Mouse (Mus musculus) hematopoietic stem cell, adult 5-6 weeks (primary cell): ENCODE results near the gene Kremen2. TPM values are rescaled to one million over a fixed set of nuclear protein-coding genes. Genes with fewer than 3 reads are reported as not detected.

Experiments
- ATAC-seq, 2 experiments: fragments of 125-278 bp in 1 of 2; replicated peaks in 1 of 2; 2 replicates each; pipeline ENCODE4 v1.8.0; 2016 to 2017; ENCODE audit warnings: inconsistent platforms in 2 of 2, mild to moderate bottlenecking in 2 of 2, moderate number of reproducible peaks in 2 of 2, low read depth in 1 of 2, moderate TSS enrichment in 1 of 2; ENCODE audit not compliant: low FRiP score in 2 of 2, poor library complexity in 2 of 2, severe bottlenecking in 2 of 2, insufficient read depth in 1 of 2, low TSS enrichment in 1 of 2
- total RNA-seq: library from RNA; stranded (forward); fragments of 172-1452, 232-1000 nt; gene quantifications from 2 replicates; pipeline ENCODE4 v1.2.3, GENCODE M21; 2017

Kremen2 gene
- total RNA-seq, 1 experiment from 2014 or later = not detected

DNA sequence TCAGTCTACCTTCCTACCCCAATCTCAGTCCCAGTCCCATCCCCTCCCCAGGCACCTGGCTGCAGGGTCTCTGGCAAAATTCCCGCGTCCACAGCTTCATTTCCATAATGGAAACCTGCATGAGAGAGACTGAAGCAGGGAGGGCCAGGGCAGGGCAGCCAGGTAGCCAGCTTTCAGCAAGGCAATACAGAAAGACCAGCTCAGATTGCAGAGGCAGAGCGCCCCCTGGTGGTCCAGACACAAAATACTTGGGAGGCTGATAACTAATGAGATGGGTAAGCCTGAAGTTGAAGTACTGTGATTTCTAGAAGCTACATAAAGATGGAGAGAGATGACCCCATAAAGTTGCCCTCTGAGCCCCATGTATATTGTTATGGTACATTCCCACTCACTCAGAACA is 39.4 kb downstream of the Kremen2 start:
- ATAC-seq = peak; percentile 62 to 81

DNA sequence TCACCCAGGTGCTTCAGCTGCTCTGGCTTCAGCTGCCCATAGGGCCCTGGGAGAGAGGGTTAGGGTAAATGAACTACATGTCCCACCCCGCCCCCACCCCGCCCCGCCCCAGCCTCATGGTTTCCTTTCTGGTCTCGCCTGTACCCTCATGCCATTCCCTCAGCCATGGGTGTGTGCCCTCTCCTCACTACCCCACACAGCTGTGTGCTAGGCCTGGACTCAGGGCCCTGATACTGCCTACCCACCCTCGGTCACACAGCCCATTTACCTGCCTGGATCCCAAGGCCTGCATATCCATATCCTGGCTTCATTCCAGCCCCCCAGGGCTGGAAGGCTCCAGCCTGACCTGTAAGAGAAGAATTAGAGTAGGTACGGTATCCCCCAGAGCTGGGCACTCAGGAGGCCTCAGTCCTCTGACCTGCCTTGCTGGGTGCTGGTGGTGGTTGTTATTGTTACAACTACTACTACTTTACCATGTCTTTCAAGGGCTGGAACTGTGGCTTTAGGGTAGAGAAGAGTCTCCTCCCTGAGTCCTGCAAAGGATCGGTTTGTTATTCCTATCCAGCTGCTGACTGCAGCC is 40.0 kb downstream of the Kremen2 start:
- no peak for ATAC-seq

DNA sequence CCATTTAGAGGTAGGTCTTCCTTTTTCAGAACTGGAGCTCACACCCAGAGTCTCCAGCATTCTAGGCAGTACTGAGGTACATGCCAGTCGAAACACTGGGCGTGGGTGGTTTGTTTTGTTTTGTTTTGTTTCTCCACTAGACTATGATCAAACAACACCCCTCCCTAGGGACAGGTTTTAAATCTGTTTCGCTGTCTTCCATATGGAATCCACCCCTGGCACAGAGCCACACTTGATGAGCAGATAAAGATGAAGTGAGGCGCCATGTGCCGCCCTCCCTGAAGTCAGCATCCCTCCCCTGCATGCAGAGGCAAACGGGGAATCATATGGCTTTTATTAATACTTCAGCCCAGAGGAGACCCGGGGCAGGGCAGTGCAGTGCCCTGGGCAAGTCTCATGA is 40.9 kb downstream of the Kremen2 start:
- no peak for ATAC-seq

DNA sequence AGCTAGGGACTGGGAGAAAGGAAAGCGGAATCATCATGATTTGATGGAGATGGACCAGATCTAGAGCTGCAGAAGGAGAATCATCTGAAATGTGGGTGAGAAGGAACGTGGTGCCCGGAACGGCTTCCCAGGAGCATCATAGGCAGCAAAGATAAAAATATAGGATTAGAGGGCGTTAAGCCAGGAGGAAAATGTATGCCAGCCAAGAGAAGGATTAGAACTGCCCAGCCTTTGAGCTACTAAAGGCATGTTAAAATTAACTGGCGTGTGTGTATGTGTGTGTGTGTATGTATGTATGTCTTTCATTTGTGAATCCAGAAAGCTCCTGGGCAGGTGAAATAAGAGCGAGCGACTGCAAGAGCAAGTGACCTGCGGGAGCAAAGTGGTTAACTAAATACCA is 42.3 kb downstream of the Kremen2 start:
- ATAC-seq = no peak

DNA sequence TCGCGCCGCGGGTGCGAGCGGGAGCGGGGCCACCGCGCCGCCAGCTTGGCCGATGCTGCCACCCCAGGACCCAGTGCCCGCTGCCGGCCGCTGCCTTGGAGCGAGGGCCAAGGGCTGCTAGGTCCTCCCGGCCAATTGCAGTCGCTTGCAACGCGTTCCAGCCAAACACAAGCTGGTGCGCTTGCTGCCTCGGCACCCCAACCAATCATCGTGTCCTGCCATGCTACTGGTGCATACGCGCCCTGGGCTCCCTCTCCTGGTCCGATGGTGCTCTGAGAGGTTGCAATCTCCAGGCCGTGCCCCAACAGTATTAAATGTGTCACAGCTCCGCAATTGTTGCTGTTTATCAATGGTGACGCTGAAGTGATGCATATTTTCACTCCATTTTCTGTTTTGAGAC is 45.6 kb downstream of the Kremen2 start:
- peak; percentile 100 for ATAC-seq

DNA sequence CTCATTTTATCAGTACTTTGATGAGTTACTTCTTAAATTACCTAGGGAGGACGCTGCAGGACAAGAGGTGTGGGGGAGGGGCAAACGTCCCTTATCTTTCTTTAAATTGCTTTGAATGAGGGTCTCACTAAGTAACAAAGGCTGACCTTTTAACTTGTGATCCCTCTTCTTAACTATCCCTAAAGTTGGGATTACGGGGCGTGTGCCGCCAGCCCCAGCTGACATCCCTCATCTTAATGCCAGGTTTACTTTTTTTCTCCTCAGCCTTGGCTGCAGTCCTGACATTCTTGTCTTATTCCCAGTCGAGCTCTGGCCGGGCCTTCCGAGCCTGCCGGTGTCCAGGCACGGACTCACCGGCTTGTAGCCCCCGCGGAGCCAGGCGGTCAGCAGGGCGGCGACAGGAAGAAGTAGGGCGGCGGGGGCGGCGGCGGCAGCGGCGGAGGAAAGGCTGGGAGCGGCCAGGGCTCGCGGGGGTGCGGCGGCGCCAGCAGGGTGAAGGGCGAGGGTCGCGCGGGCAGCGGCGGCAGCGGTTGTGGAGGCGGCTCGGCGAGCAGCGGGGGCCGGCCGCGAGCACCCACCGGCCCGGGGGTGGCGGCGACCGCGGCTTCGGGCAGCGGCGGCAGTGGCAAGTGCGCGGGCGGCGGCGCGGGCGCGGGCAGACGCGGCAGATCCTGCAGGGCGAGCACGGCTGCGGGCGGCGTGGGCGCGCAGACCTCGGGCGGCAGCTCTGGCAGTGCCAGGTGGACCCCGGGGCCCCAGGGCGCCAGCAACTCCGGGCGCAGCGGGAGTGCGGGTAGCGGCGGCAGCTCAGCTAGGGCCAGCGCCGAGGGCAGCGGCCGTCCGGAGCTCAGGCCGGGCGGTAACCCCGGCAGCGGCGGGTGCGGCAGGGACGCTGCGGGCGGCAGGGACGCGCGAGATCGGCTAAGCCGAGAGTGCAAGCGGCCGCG is 46.2 kb downstream of the Kremen2 start:
- ATAC-seq = peak in 1 of 2 experiments; percentile 12; a peak in 1 of 4 replicates

DNA sequence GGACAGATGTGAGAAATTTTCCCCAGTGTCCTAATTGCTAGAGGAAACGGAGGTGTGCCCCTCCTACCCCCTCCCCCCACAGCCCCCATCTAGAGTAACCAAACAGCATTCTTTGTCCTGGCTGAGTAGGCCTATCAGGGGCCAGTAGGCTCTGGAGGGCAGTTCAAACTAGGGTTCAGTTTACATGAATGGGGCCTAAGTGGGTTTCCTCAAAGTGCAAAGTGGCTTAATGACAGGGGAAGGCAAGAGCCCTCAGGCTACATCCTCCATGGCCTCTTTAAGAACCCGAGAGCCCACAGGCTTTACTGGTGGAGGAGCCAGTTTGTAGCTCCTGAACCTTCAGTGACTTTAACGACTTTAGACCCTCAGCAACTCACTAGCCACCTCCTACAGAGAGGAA is 49.8 kb downstream of the Kremen2 start:
- ATAC-seq = no peak

DNA sequence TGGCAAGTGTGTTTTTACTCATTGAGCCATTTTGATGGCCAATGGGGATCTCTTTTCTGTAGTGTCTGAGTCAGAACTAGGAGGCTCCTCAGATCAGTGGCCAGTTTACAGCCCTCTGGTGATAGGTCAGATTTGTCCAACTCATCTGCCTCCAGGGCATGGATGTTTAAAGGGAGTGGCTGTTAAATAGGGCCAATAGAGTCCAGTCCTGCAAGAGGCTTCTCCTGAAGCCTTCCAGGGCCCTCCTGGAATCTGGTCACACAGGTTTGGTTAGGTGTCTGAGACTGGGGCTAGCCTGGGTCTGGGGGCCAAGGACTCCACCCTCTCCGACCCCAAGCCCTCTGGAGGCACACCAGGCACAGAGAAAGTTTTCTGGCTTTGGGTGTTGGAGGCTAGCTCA is 51.1 kb downstream of the Kremen2 start:
- no peak for ATAC-seq

Other genes with a start within 250 kb of the Kremen2 start
- 6.4 and 11.4 TPM in 2 replicates for gene Zfp213, start 181.6 kb downstream of the Kremen2 start, total RNA-seq
- gene Zfp13, start 146.3 kb downstream of the Kremen2 start, total RNA-seq = 0.25 TPM in 1 of 2 replicates, not detected in the other
- not detected in 2 replicates for gene Zscan10, start 145.0 kb downstream of the Kremen2 start, total RNA-seq
- 2.7 and 5.2 TPM in 2 replicates for gene Mmp25, start 100.6 kb downstream of the Kremen2 start, total RNA-seq
- gene Bicdl2, start 85.3 kb downstream of the Kremen2 start, total RNA-seq = not detected in 2 replicates
- gene Hcfc1r1, start 72.2 kb downstream of the Kremen2 start, total RNA-seq = 32.0 and 33.6 TPM in 2 replicates
- 34.0 and 48.2 TPM in 2 replicates for gene Thoc6, start 72.0 kb downstream of the Kremen2 start, total RNA-seq
- gene Tnfrsf12a, start 68.4 kb downstream of the Kremen2 start, total RNA-seq = 6.3 and 24.1 TPM in 2 replicates
- gene Cldn6, start 66.6 kb downstream of the Kremen2 start, total RNA-seq = not detected in 2 replicates
- gene Cldn9, start 61.8 kb downstream of the Kremen2 start, total RNA-seq = not detected in 2 replicates
- not detected in 2 replicates for gene 1520401A03Rik, start 23.1 kb downstream of the Kremen2 start, total RNA-seq
- 13.9 and 14.3 TPM in 2 replicates for gene Pkmyt1, start 19.5 kb downstream of the Kremen2 start, total RNA-seq
- 2.3 and 3.4 TPM in 2 replicates for gene Paqr4, start 5.0 kb downstream of the Kremen2 start, total RNA-seq
- gene Flywch1, start 25.8 kb upstream of the Kremen2 start, total RNA-seq = 26.3 and 33.2 TPM in 2 replicates
- 6.3 and 9.1 TPM in 2 replicates for gene Flywch2, start 40.2 kb upstream of the Kremen2 start, total RNA-seq
- gene Srrm2, start 44.7 kb upstream of the Kremen2 start, total RNA-seq = 133 and 212 TPM in 2 replicates
- 82.3 and 105 TPM in 2 replicates for gene Elob, start 83.3 kb upstream of the Kremen2 start, total RNA-seq
- gene Prss33, start 90.2 kb upstream of the Kremen2 start, total RNA-seq = 0.65 TPM in 1 of 2 replicates, not detected in the other
- not detected in 2 replicates for gene Prss32, start 98.0 kb upstream of the Kremen2 start, total RNA-seq
- gene Prss41, start 98.3 kb upstream of the Kremen2 start, total RNA-seq = not detected in 2 replicates
- not detected in 2 replicates for gene Prss21, start 122.2 kb upstream of the Kremen2 start, total RNA-seq
- gene Dcpp1, start 135.0 kb upstream of the Kremen2 start, total RNA-seq = not detected in 2 replicates
- gene Dcpp2, start 135.0 kb upstream of the Kremen2 start, total RNA-seq = not detected in 2 replicates
- not detected in 2 replicates for gene Dcpp3, start 171.6 kb upstream of the Kremen2 start, total RNA-seq
- gene Sbp, start 195.8 kb upstream of the Kremen2 start, total RNA-seq = not detected in 2 replicates
- gene Sbpl, start 209.4 kb upstream of the Kremen2 start, total RNA-seq = not detected in 2 replicates
- 0.69 TPM in 1 of 2 replicates, not detected in the other for gene Prss30, start 234.7 kb upstream of the Kremen2 start, total RNA-seq